Mouse (Mus musculus): Measurements from ENCODE around the gene Gm21905.

Gene Gm21905

GRCm38 (mm10) chr5:67946321-67946720, at the start of gene Gm21905:
Gene Gm21905, minus strand, starts transcription at chr5:67946421.
- no peak for DNase-seq (ENCODE audit: low read depth in 2 of 2, low spot score in 2 of 2)

- DNase-seq (ENCODE audit: low read depth in 2 of 2, low spot score in 2 of 2), result no peak
Observed at GRCm38 (mm10) chr5:67990426-67990825, 44.2 kb upstream of the Gm21905 start.

- no peak for DNase-seq (ENCODE audit: low read depth in 2 of 2, low spot score in 2 of 2)
Observed at GRCm38 (mm10) chr5:67981946-67982526, 35.8 kb upstream of the Gm21905 start.

DNA sequence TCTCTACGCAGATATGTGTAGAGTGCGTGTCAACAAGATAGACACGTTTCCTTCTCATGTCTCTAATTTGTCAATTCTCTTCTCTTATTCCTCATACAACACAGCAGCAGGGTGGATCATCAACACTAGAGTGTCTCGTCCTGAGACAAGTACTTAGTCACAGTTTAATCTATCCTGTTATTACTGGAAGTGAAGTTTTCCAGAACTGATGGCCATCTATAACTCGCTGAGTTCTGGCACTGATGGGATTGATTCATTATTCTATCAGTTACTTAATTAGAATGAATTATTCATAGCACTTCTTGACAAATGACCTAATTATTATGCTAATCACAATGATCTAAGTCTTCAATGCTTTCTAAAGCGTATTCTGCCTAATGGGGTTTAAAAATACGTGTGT, 23.3 kb upstream of the Gm21905 start:
- DNase-seq (ENCODE audit: low read depth in 2 of 2, low spot score in 2 of 2), result no peak

DNA sequence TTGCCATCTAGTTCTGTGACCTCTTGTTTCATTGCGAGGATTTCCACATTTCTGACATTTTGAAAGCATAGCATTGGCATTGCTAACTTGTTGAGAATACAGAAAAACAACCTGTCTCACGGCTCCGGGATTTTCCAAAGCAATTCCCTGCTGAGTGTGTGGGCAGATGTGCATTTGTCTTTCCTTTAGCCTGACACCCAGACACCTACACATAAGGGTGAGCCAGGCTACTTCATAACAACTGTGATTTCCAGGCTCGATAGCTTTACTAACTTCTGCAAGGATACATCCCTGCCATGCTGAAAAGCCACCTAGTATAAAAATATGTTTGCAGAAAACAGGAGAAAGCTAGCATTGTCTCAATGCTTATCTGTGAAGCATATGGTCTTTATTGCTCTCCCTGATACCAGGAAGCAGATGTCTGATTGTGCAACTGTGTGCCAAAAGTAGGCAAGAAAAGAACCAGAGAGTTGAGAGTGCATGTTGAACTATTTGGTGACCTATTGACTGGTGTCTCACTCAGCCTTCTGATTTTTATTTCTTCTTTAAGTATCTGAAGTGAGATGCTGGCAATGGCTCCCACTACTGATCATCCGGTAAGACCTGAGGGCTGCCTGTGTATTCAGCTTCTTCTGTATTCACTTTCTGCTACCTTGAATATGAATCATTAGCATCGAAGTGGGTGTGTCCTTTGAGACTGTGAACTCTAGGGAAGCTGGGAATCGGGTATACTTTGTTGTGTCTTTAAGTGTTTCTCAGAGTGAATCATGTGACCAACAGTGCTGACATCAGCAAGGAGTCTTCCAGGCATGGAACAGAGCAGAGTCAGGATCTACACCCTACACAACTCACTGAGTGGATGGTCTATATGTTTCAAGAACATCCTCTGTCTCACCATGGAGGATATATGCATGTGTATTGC, 15.7 kb upstream of the Gm21905 start:
- no peak for DNase-seq (ENCODE audit: low read depth in 2 of 2, low spot score in 2 of 2)

DNA sequence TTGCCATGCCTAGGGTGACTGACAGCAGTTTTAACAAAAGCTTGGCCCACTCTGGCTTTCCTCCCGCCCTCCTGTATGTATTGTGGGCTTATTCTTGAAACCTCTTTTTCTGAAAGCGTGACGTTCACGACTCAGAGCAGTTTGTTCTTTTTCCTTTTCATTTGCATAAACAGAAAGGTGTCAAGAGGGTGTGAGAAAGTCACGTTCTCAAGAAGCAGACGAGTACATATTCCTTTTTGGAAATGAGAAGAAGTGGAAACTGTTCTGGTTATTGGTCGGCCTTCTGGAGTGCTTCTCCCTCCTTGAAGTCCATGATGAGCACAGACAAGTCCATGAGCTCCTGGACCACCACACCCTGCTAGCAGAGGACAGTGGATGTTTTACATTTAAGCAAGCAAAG, 9.3 kb upstream of the Gm21905 start:
- no peak for DNase-seq (ENCODE audit: low read depth in 2 of 2, low spot score in 2 of 2)

DNA sequence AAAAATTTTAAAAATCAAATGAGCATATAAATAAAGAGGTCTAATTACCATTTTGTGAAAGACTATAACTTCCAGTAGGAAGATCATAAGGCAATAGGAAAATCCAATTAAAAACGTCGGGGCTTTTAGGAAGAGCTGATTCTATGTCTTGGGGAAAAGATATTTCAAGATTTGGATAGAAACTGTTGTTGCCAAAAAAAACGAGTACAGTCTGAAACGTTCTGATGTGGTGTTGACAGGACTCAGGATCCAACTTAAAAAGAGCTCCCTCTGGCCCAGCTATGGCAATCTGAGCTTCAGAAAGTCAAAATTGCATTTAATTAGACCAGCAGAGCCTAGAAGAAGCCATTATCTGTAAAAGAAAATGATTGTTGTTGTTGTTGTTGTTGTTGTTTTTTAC, 7.9 kb upstream of the Gm21905 start:
- no peak for DNase-seq (ENCODE audit: low read depth in 2 of 2, low spot score in 2 of 2)

DNA sequence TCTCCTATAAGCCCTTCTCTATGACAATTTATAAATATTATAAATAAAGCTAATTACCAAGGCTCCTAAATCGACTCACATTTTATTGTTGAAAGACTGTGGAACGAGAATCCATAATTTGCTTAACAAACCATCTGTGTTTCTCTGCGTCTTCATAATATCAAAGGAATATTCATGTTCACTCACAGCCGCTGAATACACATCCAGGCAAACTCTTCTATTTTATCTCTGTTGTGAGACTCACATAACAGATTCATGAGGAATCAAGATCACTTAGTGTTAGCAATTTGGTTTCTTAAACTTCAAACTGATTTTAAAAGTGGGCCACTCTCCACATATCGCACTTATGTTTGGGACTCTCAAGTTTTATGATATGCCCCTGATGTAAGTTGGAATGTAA, 1.9 kb upstream of the Gm21905 start:
- no peak for DNase-seq (ENCODE audit: low read depth in 2 of 2, low spot score in 2 of 2)

DNA sequence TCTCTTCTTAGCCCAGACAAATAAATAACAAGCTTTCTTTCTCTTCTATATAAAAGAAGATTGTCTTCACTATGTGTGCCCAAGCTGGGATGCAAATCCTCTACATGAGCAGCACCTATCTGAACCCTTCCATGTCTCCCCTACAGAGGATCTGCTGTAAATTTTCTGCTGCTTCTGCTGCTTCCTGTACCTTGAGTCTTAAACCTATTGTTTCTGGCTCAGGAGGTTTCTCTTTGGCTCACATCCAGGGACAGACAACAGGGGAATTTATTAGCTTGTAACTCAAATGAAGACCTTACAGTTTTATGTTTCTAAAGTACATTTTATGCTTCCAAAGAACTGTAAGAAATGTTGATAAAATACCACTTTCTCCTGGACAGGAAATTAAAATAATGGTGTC, 785 bp upstream of the Gm21905 start:
- DNase-seq (ENCODE audit: low read depth in 2 of 2, low spot score in 2 of 2), result no peak

- DNase-seq (ENCODE audit: low read depth in 2 of 2, low spot score in 2 of 2), result no peak
Observed at GRCm38 (mm10) chr5:67944074-67944785, 2.0 kb downstream of the Gm21905 start.

DNA sequence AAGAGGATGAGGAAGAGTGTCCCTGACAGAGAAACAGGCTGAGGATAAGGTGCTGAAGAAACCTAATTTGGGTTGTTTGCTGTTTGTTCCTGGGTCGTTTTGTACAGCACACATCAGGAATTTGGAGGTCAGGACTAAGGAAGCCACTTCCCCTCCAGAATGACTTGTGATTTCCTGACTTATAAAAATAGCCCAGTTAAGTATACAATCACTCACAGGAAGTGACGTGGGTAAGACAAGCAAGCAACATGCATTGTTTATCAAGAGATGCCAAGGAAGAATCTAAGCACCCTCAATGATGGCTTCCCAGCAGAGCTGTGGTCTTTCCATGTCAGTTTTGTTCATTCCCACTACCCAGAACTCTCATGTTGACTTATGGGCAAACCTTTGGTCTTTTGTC, 3.0 kb downstream of the Gm21905 start:
- DNase-seq (ENCODE audit: low read depth in 2 of 2, low spot score in 2 of 2), result no peak

DNA sequence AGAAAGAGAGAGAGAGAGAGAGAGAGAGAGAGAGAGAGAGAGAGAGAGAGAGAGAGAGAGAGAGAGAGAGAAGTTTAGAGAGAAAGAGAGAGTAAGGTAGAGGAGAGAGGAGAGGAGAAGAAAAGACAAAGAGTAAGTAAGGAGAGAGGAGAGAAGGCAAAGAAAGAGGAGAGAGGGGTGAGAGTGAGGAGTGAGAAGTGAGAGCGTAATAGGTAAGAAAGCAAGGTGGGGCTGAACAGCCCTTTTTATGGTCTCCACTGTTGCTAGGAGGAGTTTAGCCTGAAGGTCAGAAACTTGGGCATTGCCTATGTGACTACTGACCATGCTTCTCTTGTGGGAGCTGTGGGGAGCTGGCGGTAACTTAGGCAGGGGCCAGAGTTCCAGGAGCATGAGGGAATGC, 4.9 kb downstream of the Gm21905 start, which contains the start of gene Gm5108:
Gm5108 (plus strand) TSS at position 301 of the 400 bp plus-strand sequence.
- no peak for DNase-seq (ENCODE audit: low read depth in 2 of 2, low spot score in 2 of 2)

- no peak for DNase-seq (ENCODE audit: low read depth in 2 of 2, low spot score in 2 of 2)
Observed at GRCm38 (mm10) chr5:67931623-67932022, 14.6 kb downstream of the Gm21905 start.

DNA sequence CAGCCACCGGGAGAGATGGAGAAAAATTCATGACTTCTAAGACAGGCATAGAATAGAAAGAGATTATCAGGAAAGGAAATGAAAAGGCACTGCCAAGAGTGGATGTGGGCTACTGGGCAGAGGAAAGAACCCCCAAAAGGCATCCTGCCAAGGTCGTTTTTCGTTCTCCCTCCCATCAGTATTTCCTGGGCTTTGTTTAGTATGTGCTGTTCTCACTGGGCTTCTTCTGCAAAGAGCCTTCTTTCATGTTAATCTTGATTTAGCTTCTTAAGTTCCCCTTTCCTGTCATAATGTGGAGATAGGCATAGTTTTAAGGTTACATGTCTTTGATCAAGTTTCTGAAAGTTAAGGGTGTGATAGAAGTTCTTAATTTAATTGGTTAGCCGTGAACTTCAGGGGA, 15.6 kb downstream of the Gm21905 start:
- no peak for DNase-seq (ENCODE audit: low read depth in 2 of 2, low spot score in 2 of 2)

GRCm38 (mm10) chr5:67904555-67904954, 41.7 kb downstream of the Gm21905 start:
- no peak for DNase-seq (ENCODE audit: low read depth in 2 of 2, low spot score in 2 of 2)

DNA sequence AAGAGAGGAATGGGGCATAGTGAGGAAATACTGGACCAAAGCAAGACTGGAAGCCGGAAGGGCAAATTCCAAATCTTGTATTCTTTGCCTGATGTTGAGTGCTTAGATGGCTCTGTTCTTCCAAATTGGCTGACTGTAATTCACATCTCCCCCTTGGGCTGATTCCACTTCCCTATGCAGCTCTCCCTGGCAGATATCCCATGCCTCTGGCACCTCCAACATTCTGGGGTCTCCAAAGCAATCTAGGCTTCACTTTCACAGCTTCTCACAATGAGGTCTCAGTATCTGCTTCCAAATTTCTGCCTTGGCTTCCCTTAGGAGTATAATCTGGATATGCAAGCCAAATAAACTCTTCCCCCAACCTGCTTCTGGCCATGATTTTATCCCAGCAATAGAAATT, 47.3 kb downstream of the Gm21905 start:
- no peak for DNase-seq (ENCODE audit: low read depth in 2 of 2, low spot score in 2 of 2)

GRCm38 (mm10) chr5:67884422-67885210, 61.6 kb downstream of the Gm21905 start:
- no peak for DNase-seq (ENCODE audit: low read depth in 2 of 2, low spot score in 2 of 2)

- no peak for DNase-seq (ENCODE audit: low read depth in 2 of 2, low spot score in 2 of 2)
Observed at GRCm38 (mm10) chr5:67883564-67884171, 62.6 kb downstream of the Gm21905 start.
